Mouse (Mus musculus) bone marrow macrophage, adult 2 months (primary cell): ENCODE measurements at regions not wholly inside any gene's neighbourhood (a gene's known extent, or its start where the extent isn't known, plus 50 kb on each side); places are given as distances from the start of the nearest gene placed in this dataset.

Experiments used
- H3K27ac ChIP-seq: 2 replicates; pipeline ENCODE4 v1.5.1; 2012; ENCODE audit warnings: low read depth, low read length; ENCODE audit not compliant: insufficient read depth
- H3K4me1 ChIP-seq: 2 replicates; pipeline ENCODE4 v1.6.1; 2012; ENCODE audit warnings: low read length; ENCODE audit not compliant: control insufficient read depth, insufficient read depth
- H3K4me3 ChIP-seq: 2 replicates; pipeline ENCODE4 v1.5.1; 2012; ENCODE audit warnings: mild to moderate bottlenecking, low read length, moderate library complexity; ENCODE audit not compliant: insufficient read depth
- CTCF ChIP-seq: IDR thresholded peaks from 2 replicates; pipeline ENCODE4 v1.5.1; 2012; ENCODE audit warnings: low read depth, mild to moderate bottlenecking, low read length, moderate library complexity
- POLR2A ChIP-seq: IDR thresholded peaks from 2 replicates; pipeline ENCODE4 v1.6.1; 2012; ENCODE audit warnings: mild to moderate bottlenecking, low read depth, low read length, borderline replicate concordance

DNA sequence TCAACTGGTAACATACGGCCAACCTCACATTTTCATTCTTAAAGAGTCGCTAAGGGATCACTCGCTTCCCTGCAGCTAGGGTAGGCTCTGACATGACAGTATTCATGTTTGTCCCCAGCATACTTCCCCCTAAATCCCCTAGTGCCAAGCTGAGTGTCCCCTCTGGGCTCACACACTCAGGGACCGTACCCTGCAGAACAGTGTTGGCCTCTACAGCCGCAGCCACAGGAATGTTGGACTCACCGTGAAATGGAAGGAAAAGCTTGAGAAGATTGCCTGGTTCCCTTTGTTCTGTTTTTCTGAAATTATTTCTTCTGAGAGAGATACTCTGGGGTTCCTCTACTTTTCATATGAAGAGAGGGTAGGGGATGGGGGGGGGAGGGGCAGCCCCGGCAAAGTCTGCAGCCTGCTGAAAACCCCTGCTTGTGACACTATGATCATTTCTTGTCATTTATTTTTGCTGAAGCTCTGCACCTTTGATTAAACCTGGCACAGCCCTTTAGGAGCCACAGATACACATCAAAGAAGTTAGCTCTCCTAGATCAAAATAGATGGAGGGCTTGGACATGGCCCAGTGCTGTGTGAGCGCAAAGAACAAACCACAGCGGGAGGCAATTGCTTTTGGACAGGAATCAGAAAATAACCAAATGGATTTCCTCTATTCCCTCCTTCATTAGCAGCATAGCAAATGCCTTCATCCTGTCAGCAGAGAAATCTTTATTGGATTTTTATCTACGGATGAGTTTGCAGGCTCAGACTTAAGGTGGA is 312.7 kb upstream of the Id4 start:
- no peak for TF ChIP-seq CTCF
- TF ChIP-seq POLR2A: no peak
- no peaks in the 10 kb centered on the region for H3K4me1 ChIP-seq
- no peak overlapping the region for H3K27ac ChIP-seq
- no peak overlapping the region for H3K4me3 ChIP-seq

DNA sequence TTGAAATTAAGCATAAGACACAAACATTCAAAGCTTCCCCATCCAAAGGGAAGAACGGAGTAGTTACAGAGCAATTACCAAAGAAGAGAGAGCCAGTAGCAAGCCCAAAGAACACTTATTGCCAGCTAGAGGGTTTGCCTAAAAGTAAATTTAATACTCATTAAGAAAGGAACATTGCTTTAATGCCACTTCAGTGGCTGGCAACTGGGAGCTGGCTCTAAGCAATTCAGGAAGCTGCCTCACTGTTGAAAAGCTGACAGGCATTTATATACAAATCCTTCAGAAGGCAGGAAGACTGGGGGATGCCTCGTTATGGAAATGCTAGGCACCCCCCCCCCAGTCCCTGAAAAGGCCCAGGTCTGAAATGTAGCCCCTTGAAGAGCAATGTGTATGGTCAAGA is 310.6 kb upstream of the Id4 start:
- no peaks in the 10 kb centered on the region for H3K4me1 ChIP-seq
- H3K27ac ChIP-seq: no peak overlapping the region
- no peak overlapping the region for H3K4me3 ChIP-seq
- TF ChIP-seq POLR2A (no peak), CTCF (no peak)

DNA sequence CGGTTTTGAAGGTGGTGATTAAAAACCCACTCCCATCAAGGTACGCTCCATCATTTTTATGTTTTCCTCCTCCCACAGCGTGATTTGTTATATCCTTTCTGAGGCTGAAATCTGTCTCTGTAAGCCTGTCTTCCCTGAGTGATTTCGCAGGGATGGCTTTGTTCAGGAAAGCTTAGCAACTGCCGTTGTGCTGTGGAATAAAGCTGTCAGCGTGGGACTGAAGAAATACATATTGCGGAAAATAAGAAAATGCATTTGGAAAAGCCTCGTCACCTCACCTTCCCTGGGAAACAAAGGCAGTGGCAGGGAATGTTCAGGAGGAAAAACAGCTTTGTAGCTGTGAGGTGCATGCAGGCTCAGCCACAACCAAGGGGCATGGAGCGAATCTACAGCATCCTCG is 310.0 kb upstream of the Id4 start:
- Histone ChIP-seq H3K4me1 (no peaks in the 10 kb centered on the region), H3K27ac (no peak overlapping the region), H3K4me3 (no peak overlapping the region)
- TF ChIP-seq CTCF: no peak

DNA sequence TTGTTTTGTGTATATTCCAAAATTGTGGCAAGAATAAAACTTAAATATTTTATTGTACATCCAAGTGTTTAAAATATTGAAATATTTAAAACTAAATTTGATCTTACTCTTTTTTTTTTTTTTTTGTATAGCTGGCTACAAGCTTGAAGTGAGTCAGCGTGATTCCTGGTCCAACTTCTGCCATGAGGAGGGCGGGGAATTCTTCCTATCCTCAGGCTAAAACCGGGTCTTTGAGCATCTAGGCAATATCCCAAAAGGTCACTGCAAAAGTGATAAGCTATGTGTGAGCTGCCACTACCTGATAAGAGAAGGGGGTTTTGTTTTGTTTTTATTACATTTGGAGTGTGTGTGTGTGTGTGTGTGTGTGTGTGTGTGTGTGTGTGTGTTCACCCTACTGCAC is 308.1 kb upstream of the Id4 start:
- TF ChIP-seq POLR2A: no peak
- no peak for TF ChIP-seq CTCF
- H3K4me1 ChIP-seq: no peaks in the 10 kb centered on the region

DNA sequence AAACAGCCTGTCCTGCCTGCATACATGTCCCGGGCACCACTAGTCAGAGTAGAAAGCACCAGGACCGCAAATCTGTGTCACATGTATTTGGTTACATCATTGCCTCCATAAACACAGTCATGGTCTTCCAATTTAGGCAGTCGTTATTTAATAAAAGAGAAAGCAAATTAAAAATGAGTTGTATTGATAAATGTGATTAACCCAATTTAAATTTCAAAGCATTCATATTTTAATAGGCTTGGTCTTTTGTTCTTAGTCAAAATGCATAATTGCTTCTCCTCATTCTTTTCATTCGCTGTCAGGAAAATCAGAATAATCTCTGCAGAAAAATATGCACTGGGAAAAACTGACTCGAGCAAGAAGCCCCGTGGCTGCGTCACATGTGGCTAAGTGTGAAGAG is 307.3 kb upstream of the Id4 start:
- no peak overlapping the region for H3K4me3 ChIP-seq
- H3K4me1 ChIP-seq: no peaks in the 10 kb centered on the region
- TF ChIP-seq CTCF (no peak), POLR2A (no peak)
- no peak overlapping the region for H3K27ac ChIP-seq

More for the DNA sequence above, 308.1 kb upstream of the Id4 start:
- Histone ChIP-seq H3K4me3 (no peak overlapping the region), H3K27ac (no peak overlapping the region)

DNA sequence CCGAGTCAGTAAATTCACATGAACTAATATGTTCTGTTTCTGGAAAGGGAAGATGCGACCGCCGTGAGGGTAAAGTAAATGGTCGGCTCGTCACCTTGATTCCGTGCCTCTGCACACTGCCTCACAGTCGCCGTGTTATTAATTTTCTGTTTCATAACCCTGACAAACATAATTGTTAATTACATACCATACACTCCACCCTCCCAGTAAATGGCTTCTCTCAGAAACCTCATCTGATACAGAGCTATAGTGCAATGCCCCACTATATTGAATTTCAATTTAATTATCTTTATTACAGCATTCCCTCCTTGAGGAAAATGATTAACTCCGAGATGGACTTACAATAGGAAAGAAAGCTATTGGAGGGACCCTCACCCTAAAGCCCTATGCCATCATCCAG is 305.5 kb upstream of the Id4 start:
- H3K27ac ChIP-seq: no peak overlapping the region
- no peaks in the 10 kb centered on the region for H3K4me1 ChIP-seq
- no peak overlapping the region for H3K4me3 ChIP-seq
- TF ChIP-seq POLR2A (no peak), CTCF (no peak)

DNA sequence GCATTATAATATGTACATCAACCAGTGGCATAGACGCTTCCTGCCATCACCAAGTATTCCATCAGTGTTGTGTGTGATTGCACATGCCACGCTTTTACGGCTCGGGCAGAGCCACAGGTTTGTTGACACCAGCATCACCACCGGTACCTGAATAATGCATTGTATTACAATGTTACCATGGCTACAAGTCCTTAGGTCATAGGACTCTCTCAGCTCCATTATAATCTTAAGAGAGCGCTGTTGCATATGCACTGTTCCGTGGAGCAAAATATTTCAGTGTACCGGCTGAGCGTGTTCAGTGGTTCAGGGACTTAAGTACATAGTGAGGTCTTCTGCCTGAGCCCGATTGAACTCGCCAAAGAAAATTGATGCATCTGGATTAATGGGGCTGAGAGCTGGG is 303.4 kb upstream of the Id4 start:
- TF ChIP-seq CTCF: no peak
- no peak for TF ChIP-seq POLR2A
- H3K27ac ChIP-seq: no peak overlapping the region
- no peak overlapping the region for H3K4me3 ChIP-seq
- H3K4me1 ChIP-seq: no peaks in the 10 kb centered on the region

DNA sequence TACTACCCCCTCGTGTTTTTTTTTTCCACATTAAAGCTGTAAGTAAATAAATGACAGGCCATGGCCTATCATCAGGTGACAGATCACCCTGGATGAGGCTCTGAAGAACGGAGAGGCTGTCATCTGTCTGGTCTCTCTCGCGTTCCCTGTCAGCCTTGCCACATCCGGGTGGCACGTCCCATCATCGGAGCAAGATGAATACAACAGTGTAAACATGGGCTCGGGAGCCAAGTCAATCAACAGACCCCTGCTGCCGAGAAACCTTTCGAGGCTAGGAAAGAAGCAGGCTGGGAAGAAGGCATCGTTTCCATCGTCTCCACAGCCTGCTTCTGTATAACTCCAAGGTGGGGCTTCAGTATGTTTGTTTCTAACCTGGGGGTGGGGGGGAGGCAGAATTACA is 286.8 kb upstream of the Id4 start:
- H3K4me3 ChIP-seq: no peak overlapping the region
- no peaks in the 10 kb centered on the region for H3K4me1 ChIP-seq
- TF ChIP-seq CTCF: no peak
- no peak overlapping the region for H3K27ac ChIP-seq

DNA sequence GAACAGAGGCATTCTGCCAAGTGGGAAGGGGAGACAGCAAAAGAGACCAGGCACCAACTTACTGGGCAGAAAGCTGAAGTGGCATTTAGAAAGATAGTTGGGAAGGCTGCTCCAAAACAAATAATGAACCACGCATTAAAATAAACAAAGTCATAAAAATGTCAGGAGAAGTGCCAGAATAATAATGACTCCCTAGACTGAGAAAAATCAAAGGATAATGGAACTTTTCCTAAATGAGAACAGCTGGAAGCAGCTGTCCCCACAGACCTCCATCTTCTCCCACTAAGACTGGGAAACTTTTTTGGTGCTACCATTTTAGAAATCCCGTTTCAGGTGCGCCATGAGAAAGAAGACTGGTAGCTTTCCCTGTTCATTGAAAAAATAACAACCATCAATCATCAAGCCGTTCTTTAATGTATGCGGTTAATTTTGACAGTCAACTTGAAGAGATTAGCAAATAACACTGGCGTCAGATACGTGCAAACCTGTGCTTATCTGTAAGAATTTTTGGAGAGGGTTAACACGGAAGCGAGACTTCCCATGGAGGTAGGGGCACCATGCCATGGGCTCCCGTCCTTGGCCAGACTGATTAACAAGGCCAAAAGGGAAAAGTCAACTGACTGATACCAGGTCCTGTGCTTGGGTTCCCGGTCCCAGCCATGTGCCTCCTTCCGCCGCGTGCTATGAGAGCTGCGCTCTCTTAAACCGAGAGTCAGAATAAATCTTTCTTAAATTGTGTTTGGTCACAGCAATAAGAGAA is 286.1 kb upstream of the Id4 start:
- TF ChIP-seq POLR2A (no peak), CTCF (no peak)
- Histone ChIP-seq H3K27ac (no peak overlapping the region), H3K4me1 (no peaks in the 10 kb centered on the region), H3K4me3 (no peak overlapping the region)

DNA sequence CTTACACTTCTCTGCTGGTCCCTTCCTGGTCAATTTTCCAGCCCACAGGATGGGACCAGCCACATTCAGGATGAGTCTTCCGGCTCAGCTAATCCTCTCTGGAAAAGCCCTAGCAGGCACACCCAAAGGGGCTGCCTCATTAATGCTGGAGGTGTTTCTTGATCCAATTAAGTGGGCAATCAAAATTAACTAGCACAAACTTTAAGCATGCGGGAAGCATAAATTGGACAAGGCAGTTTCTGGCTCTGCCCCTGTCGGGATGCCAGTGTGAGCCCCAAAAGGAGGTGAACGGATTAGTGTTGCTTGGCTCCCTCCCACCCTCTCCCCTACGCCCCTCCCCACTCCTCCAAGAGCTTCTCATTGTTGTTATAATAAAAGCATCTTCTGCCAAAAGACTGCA is 262.5 kb upstream of the Id4 start:
- Histone ChIP-seq H3K27ac (no peak overlapping the region), H3K4me3 (no peak overlapping the region), H3K4me1 (no peaks in the 10 kb centered on the region)
- TF ChIP-seq POLR2A (no peak), CTCF (no peak)
